Mouse (Mus musculus) adrenal gland, postnatal 14 days (tissue): ENCODE data around the gene Supt5. TPM values are rescaled to one million over a fixed set of nuclear protein-coding genes. Genes with fewer than 3 reads are reported as not detected.
A peak's percentile ranks its signal among the peaks of the same experiment; 100 is the strongest.

Experiments used
- DNase-seq: peaks from one replicate; pipeline ENCODE4 v3.0.0; 2021; ENCODE audit warnings: mixed read lengths
- total RNA-seq: library from RNA; stranded (reverse); gene quantifications from 2 replicates; pipeline ENCODE4 v1.2.3, GENCODE M21; 2021

Gene Supt5
- total RNA-seq, 1 experiment from 2014 or later, result 122 TPM

GRCm38 (mm10) chr7:28298837-28299625 is 39.5 kb downstream of the Supt5 start:
- peak; percentile 75 for DNase-seq

GRCm38 (mm10) chr7:28294481-28294880 is 44.1 kb downstream of the Supt5 start:
- peak; percentile 87 for DNase-seq

- peak; percentile 74 for DNase-seq
Observed at GRCm38 (mm10) chr7:28290638-28291590, 47.6 kb downstream of the Supt5 start, which contains the start of gene Selenov. Gene Selenov, minus strand, starts transcription at chr7:28291186.

- DNase-seq, result no peak
Observed at GRCm38 (mm10) chr7:28290165-28290564, 48.4 kb downstream of the Supt5 start.

- DNase-seq, result no peak
Observed at GRCm38 (mm10) chr7:28280630-28281029, 57.9 kb downstream of the Supt5 start.

GRCm38 (mm10) chr7:28278279-28278652 is 60.3 kb downstream of the Supt5 start:
- DNase-seq, result no peak

GRCm38 (mm10) chr7:28277615-28278278 is 60.8 kb downstream of the Supt5 start, which contains the start of gene Eid2b:
Gene Eid2b, plus strand, starts transcription at chr7:28277739.
- DNase-seq, result peak; percentile 97

GRCm38 (mm10) chr7:28277237-28277614 is 61.3 kb downstream of the Supt5 start:
- DNase-seq, result no peak

GRCm38 (mm10) chr7:28271761-28272160 is 66.8 kb downstream of the Supt5 start:
- DNase-seq, result no peak

- DNase-seq, result peak; percentile 21
Observed at GRCm38 (mm10) chr7:28269355-28269754, 69.2 kb downstream of the Supt5 start.

GRCm38 (mm10) chr7:28268576-28268975 is 70.0 kb downstream of the Supt5 start:
- DNase-seq, result no peak

- DNase-seq, result peak; percentile 84
Observed at GRCm38 (mm10) chr7:28268042-28268531, 70.5 kb downstream of the Supt5 start.

GRCm38 (mm10) chr7:28267129-28268041 is 71.2 kb downstream of the Supt5 start, which contains the start of gene Eid2:
Gene Eid2, plus strand, starts transcription at chr7:28267881.
- DNase-seq, result peak; percentile 92

GRCm38 (mm10) chr7:28265391-28265790 is 73.2 kb downstream of the Supt5 start:
- no peak for DNase-seq

Other genes starting within 250 kb of the Supt5 start
- not detected in 2 replicates for gene 9530053A07Rik, start 209.3 kb downstream of the Supt5 start, total RNA-seq
- gene Fbl, start 169.0 kb downstream of the Supt5 start, total RNA-seq, result 111 and 122 TPM in 2 replicates
- 34.7 and 35.0 TPM in 2 replicates for gene Dyrk1b, start 159.3 kb downstream of the Supt5 start, total RNA-seq
- 27.4 and 29.8 TPM in 2 replicates for gene Eid2, start 70.9 kb downstream of the Supt5 start, total RNA-seq
- gene Eid2b, start 61.0 kb downstream of the Supt5 start, total RNA-seq, result 14.2 and 14.3 TPM in 2 replicates
- gene Selenov, start 47.6 kb downstream of the Supt5 start, total RNA-seq, result not detected in 2 replicates
- 0.41 and 0.56 TPM in 2 replicates for gene Dll3, start 36.5 kb downstream of the Supt5 start, total RNA-seq
- 94.7 and 100 TPM in 2 replicates for gene Timm50, start 26.7 kb downstream of the Supt5 start, total RNA-seq
- 937 and 1,132 TPM in 2 replicates for gene Rps16, start 11.9 kb upstream of the Supt5 start, total RNA-seq
- gene Plekhg2, start 33.9 kb upstream of the Supt5 start, total RNA-seq, result 27.9 and 32.6 TPM in 2 replicates
- gene Zfp36, start 41.5 kb upstream of the Supt5 start, total RNA-seq, result 27.9 and 30.7 TPM in 2 replicates
- 29.6 and 30.5 TPM in 2 replicates for gene Med29, start 54.0 kb upstream of the Supt5 start, total RNA-seq
- gene Paf1, start 54.2 kb upstream of the Supt5 start, total RNA-seq, result 77.0 and 87.6 TPM in 2 replicates
- 14.7 and 24.7 TPM in 2 replicates for gene Gmfg, start 98.7 kb upstream of the Supt5 start, total RNA-seq
- 11.5 and 12.8 TPM in 2 replicates for gene Lrfn1, start 113.2 kb upstream of the Supt5 start, total RNA-seq
- not detected in 2 replicates for gene Ifnl2, start 171.7 kb upstream of the Supt5 start, total RNA-seq
- gene Ifnl3, start 184.1 kb upstream of the Supt5 start, total RNA-seq, result not detected in 2 replicates
- not detected in 2 replicates for gene Sycn, start 202.1 kb upstream of the Supt5 start, total RNA-seq
- 0.41 TPM in 1 of 2 replicates, not detected in the other for gene Nccrp1, start 208.5 kb upstream of the Supt5 start, total RNA-seq